Mouse (Mus musculus): ENCODE measurements around the gene Cdt1. TPM values are rescaled to one million over a fixed set of nuclear protein-coding genes. Genes with fewer than 3 reads are reported as not detected.

Cdt1 gene
- total and polyA plus RNA-seq, 3 experiments: 46.0 to 67.3 (median 50.0) TPM

GRCm38 (mm10) chr8:122558671-122559349 lies 9.0 kb upstream of the Cdt1 start:
- Histone ChIP-seq H3K27ac (ENCODE audit: insufficient read depth, low read depth) (no peak overlapping the region), H3K36me3 (replicated peaks in 1 of 2; ENCODE audit: control insufficient read depth in 1 of 2, insufficient read depth in 1 of 2, low read length in 1 of 2) (peaks cover 0 to 2% of the 10 kb centered on the region in 2 experiments), H3K4me3 (replicated peaks in 1 of 3; ENCODE audit: low read depth in 2 of 3, low read length in 2 of 3, poor library complexity in 1 of 3) (no peak overlapping the region), H3K4me1 (ENCODE audit: control insufficient read depth in 1 of 2, insufficient read depth in 2 of 2) (peaks cover 8 to 35% of the 10 kb centered on the region in 2 experiments), H3K9ac (ENCODE audit: insufficient read depth, low read depth) (no peak overlapping the region), H3K9me3 (replicated peaks; ENCODE audit: low read length) (no peaks in the 10 kb centered on the region), H3K4me2 (ENCODE audit: insufficient read depth, low read depth, poor library complexity, severe bottlenecking) (no peak overlapping the region), H3K79me2 (replicated peaks; ENCODE audit: control insufficient read depth, extremely low read depth, insufficient read depth, poor library complexity, severe bottlenecking) (no peaks in the 10 kb centered on the region), H3K27me3 (replicated peaks) (no peaks in the 10 kb centered on the region)
- TF ChIP-seq TCF12 (IDR thresholded peaks at IDR 0.05; ENCODE audit: low read depth, low read length) (no peak), CTCF (conservative IDR thresholded peaks at IDR 0.05 in 1 of 2, IDR thresholded peaks at IDR 0.05 in 1 of 2; ENCODE audit: low read depth in 2 of 2, low read length in 2 of 2) (peak in 1 of 2 experiments; percentile 36; a peak in 2 of 4 replicates), PAX5 (IDR thresholded peaks at IDR 0.05; ENCODE audit: low read length) (no peak), ZNF384 (IDR thresholded peaks at IDR 0.05; ENCODE audit: low read depth, low read length) (no peak), MAFK (IDR thresholded peaks at IDR 0.05; ENCODE audit: insufficient replicate concordance, low read length) (no peak)
- no peak for DNase-seq (ENCODE audit: extremely low read depth)
- in situ Hi-C loops (cut with MboI; ENCODE audit: low pct_ligation_motif_present, low pct_unique_long_range_greater_than_20kb, low sequenced_read_pairs) (no loop called here), dilution Hi-C loops (cut with MboI; ENCODE audit: extremely low pct_ligation_motif_present, extremely low pct_unique_long_range_greater_than_20kb, low sequenced_read_pairs) (no loop called here)

- peaks cover 5 to 26% of the 10 kb centered on the region in 2 experiments for H3K4me1 ChIP-seq (ENCODE audit: control insufficient read depth in 1 of 2, insufficient read depth in 2 of 2)
- H3K9me3 ChIP-seq (replicated peaks; ENCODE audit: low read length): peaks cover 5% of the 10 kb centered on the region
- no peak overlapping the region for H3K4me2 ChIP-seq (ENCODE audit: insufficient read depth, low read depth, poor library complexity, severe bottlenecking)
- no peak for DNase-seq (ENCODE audit: extremely low read depth)
- H3K79me2 ChIP-seq (replicated peaks; ENCODE audit: control insufficient read depth, extremely low read depth, insufficient read depth, poor library complexity, severe bottlenecking): no peaks in the 10 kb centered on the region
- no peak overlapping the region for H3K4me3 ChIP-seq (replicated peaks in 1 of 3; ENCODE audit: low read depth in 2 of 3, low read length in 2 of 3, poor library complexity in 1 of 3)
- H3K27ac ChIP-seq (ENCODE audit: insufficient read depth, low read depth): no peak overlapping the region
- dilution Hi-C loops (cut with MboI; ENCODE audit: extremely low pct_ligation_motif_present, extremely low pct_unique_long_range_greater_than_20kb, low sequenced_read_pairs) (no loop called here), in situ Hi-C loops (cut with MboI; ENCODE audit: low pct_ligation_motif_present, low pct_unique_long_range_greater_than_20kb, low sequenced_read_pairs) (no loop called here)
- H3K9ac ChIP-seq (ENCODE audit: insufficient read depth, low read depth): no peak overlapping the region
- TF ChIP-seq USF1 (IDR thresholded peaks at IDR 0.05; ENCODE audit: low read depth, low read length) (no peak), HCFC1 (IDR thresholded peaks at IDR 0.05; ENCODE audit: low read depth, low read length) (no peak), CHD2 (IDR thresholded peaks at IDR 0.05; ENCODE audit: low read length) (no peak), IRF4 (IDR thresholded peaks at IDR 0.05; ENCODE audit: low read depth, low read length) (no peak), EP300 (IDR thresholded peaks at IDR 0.05; ENCODE audit: low read length) (no peak), ETS1 (conservative IDR thresholded peaks at IDR 0.05; ENCODE audit: low read depth, low read length) (no peak), ZNF384 (IDR thresholded peaks at IDR 0.05; ENCODE audit: low read depth, low read length) (no peak), SIN3A (IDR thresholded peaks at IDR 0.05; ENCODE audit: low read length) (no peak), ZC3H11A (IDR thresholded peaks at IDR 0.05; ENCODE audit: low read depth, low read length) (no peak), MAFK (IDR thresholded peaks at IDR 0.05; ENCODE audit: insufficient replicate concordance, low read length) (no peak), JUN (IDR thresholded peaks at IDR 0.05; ENCODE audit: insufficient read depth, low read depth, low read length) (no peak), MYC (IDR thresholded peaks at IDR 0.05; ENCODE audit: low read depth, low read length) (no peak), CTCF (conservative IDR thresholded peaks at IDR 0.05 in 1 of 2, IDR thresholded peaks at IDR 0.05 in 1 of 2; ENCODE audit: low read depth in 2 of 2, low read length in 2 of 2) (no peak), PAX5 (IDR thresholded peaks at IDR 0.05; ENCODE audit: low read length) (no peak), RAD21 (IDR thresholded peaks at IDR 0.05; ENCODE audit: low read depth, low read length) (no peak), ELF1 (IDR thresholded peaks at IDR 0.05; ENCODE audit: low read depth, low read length) (no peak)
- H3K36me3 ChIP-seq (replicated peaks in 1 of 2; ENCODE audit: control insufficient read depth in 1 of 2, insufficient read depth in 1 of 2, low read length in 1 of 2): peaks cover 0 to 20% of the 10 kb centered on the region in 2 experiments
- H3K27me3 ChIP-seq (replicated peaks): no peaks in the 10 kb centered on the region
Measured at GRCm38 (mm10) chr8:122561199-122561598, 6.6 kb upstream of the Cdt1 start.

Data from CH12.LX (cell line).